Mouse (Mus musculus) lung, adult 2 months (tissue): ENCODE measurements around the gene Eif3c.

ENCODE experiments used
- CTCF ChIP-seq: fragments of 200-500 bp; IDR thresholded peaks from 2 replicates; pipeline ENCODE4 v1.5.1; 2011; ENCODE audit warnings: mild to moderate bottlenecking, low read length, control low read depth; ENCODE audit not compliant: insufficient read depth
- POLR2A ChIP-seq: fragments of 200-500 bp; IDR thresholded peaks from 2 replicates; pipeline ENCODE4 v1.6.1; 2011; ENCODE audit warnings: low read depth, mild to moderate bottlenecking, control low read depth, low read length, borderline replicate concordance; ENCODE audit errors: extremely low read depth

DNA sequence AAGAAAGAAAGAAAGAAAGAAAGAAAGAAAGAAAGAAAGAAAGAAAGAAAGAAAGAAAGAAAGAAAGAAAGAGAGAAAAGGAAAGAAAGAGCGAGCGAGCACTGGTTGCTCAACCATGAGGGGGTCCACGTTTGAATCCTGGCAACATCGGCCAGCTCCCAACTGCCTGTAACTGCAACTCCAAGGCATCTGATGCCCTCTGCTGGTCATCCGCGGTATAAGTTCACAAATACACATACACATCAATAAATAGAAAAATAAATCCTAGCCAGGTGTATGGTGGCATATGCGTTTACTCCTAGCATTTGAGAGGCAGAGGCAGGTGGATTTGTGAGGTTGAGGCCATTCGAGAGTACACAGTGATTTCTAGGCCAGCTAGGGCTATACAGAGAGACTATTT, 10.7 kb upstream of the Eif3c start:
- no peak for TF ChIP-seq POLR2A
- peak; percentile 65 for TF ChIP-seq CTCF
